Mouse (Mus musculus): ENCODE measurements at regions not wholly inside any gene's neighbourhood (a gene's known extent, or its start where the extent isn't known, plus 50 kb on each side); places are given as distances from the start of the nearest gene placed in this dataset.

DNA sequence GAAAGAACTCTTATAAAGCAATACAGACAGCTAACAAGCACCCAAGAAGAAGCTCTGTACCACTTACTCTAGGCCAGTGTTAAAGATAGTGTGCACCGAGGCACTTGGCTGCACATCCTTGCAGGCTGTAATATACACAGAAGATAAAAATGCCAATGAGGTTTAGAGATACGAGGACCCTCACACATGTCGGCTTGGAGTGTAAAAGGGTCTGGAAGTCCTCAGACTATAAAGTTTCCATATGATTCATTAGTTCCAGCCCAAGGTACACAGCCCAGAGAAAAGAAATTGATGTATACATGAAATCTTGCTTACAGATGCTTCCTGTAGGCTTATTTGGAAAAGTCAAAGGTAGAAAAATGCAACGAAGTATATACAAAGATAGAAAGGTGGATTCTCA is 800.3 kb upstream of the Lrrc6 start:
- Histone ChIP-seq H3K4me1 (replicated peaks; ENCODE audit: insufficient read depth, low read length) (0 out of 2 replicates have a peak, but pooled peaks cover 3% of the 10 kb centered on the region), H3K27ac (no peak overlapping the region), H3K9ac (ENCODE audit: low read depth, low read length) (no peak overlapping the region), H3K4me2 (ENCODE audit: low read length) (no peak overlapping the region), H3K4me3 (replicated peaks; ENCODE audit: low read depth, low read length) (no peak overlapping the region), H3K27me3 (ENCODE audit: insufficient read depth, low read length) (no peaks in the 10 kb centered on the region), H3K9me3 (replicated peaks; ENCODE audit: low read length) (no peaks in the 10 kb centered on the region), H3K36me3 (ENCODE audit: insufficient read depth, low read length) (no peaks in the 10 kb centered on the region)
- no peak for ATAC-seq (replicated peaks; ENCODE audit: low FRiP score, low read depth)
- WGBS, result 28% methylated on average over 4 of the region's 4 CpGs
- no peak for TF ChIP-seq CTCF (IDR thresholded peaks at IDR 0.05; ENCODE audit: low read depth)
- peak; percentile 18 for DNase-seq (ENCODE audit: low spot score)

DNA sequence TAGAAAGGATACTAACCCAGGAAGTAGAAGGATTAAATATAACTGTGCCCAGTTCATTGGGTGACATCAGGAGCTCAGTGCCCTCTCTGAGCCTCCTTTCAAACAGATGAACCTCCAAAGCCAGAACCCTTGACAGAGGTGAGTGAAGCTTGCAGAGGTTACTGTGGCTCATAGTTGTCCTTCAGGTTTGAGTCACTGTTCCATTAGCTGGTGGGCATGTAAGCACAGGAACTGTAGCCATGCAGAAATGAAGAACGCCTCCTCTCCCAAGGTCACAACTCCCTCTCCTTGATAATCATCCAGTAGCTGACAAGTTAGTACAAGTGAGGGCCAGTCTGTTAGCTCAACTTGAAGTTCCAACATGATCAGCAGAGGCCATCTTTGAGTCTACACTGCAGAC is 794.1 kb upstream of the Lrrc6 start:
- Histone ChIP-seq H3K4me2 (ENCODE audit: low read length) (no peak overlapping the region), H3K27ac (no peak overlapping the region), H3K4me1 (replicated peaks; ENCODE audit: insufficient read depth, low read length) (no peaks in the 10 kb centered on the region), H3K27me3 (ENCODE audit: insufficient read depth, low read length) (no peaks in the 10 kb centered on the region), H3K36me3 (ENCODE audit: insufficient read depth, low read length) (no peaks in the 10 kb centered on the region), H3K9me3 (replicated peaks; ENCODE audit: low read length) (no peaks in the 10 kb centered on the region), H3K9ac (ENCODE audit: low read depth, low read length) (no peak overlapping the region), H3K4me3 (replicated peaks; ENCODE audit: low read depth, low read length) (no peak overlapping the region)
- no peak for TF ChIP-seq CTCF (IDR thresholded peaks at IDR 0.05; ENCODE audit: low read depth)
- ATAC-seq (replicated peaks; ENCODE audit: low FRiP score, low read depth), result no peak
- no peak for DNase-seq (ENCODE audit: low spot score)
- WGBS, result 69% methylated on average over 1 of the region's 1 CpGs

DNA sequence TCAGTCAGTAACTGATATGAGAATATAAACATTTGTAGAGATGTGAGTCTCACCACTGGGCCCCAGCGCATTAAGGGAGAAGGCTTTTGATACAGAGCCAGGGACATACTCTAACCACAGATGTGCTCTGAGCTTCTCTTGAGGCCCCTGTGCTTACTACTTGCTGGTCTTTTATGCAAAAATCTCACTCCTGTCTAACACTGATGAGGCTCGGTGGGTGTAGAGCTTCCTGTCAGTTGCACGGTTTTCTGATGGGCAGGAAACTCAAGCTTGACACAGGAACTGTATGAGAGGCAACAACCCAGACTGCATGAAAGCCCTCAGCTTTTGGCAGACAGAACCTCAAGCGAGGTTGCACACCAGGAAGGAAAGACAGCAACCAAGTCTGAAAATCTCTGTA is 789.0 kb upstream of the Lrrc6 start:
- Histone ChIP-seq H3K4me1 (replicated peaks; ENCODE audit: insufficient read depth, low read length) (no peaks in the 10 kb centered on the region), H3K36me3 (ENCODE audit: insufficient read depth, low read length) (no peaks in the 10 kb centered on the region), H3K9me3 (replicated peaks; ENCODE audit: low read length) (no peaks in the 10 kb centered on the region), H3K9ac (ENCODE audit: low read depth, low read length) (no peak overlapping the region), H3K4me2 (ENCODE audit: low read length) (no peak overlapping the region), H3K27me3 (ENCODE audit: insufficient read depth, low read length) (no peaks in the 10 kb centered on the region), H3K27ac (no peak overlapping the region), H3K4me3 (replicated peaks; ENCODE audit: low read depth, low read length) (no peak overlapping the region)
- DNase-seq (ENCODE audit: low spot score) (no peak), ATAC-seq (replicated peaks; ENCODE audit: low FRiP score, low read depth) (no peak)
- 54% methylated on average over 4 of the region's 4 CpGs for WGBS
- TF ChIP-seq CTCF (IDR thresholded peaks at IDR 0.05; ENCODE audit: low read depth), result no peak

DNA sequence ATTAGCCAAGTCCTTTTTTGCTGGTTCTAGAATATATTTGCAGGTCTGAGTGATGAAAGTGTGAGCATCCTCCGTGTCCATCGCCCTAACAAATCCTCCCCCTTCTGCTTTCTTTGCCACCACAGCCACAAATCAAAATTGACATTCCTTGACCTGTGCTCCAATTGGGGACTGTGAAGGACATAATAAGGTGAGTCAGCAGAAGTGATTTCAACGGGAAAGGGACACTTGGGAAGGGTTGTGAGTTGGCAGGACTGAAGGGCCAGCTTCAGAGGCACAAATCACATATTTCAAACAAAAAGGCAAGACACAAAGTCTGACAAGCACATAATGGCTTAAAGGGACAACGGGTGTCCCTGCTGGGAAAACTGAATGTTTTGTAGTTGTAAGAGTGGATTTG is 784.2 kb upstream of the Lrrc6 start:
- Histone ChIP-seq H3K27me3 (ENCODE audit: insufficient read depth, low read length) (no peaks in the 10 kb centered on the region), H3K27ac (no peak overlapping the region), H3K9ac (ENCODE audit: low read depth, low read length) (no peak overlapping the region), H3K4me1 (replicated peaks; ENCODE audit: insufficient read depth, low read length) (no peaks in the 10 kb centered on the region), H3K4me3 (replicated peaks; ENCODE audit: low read depth, low read length) (no peak overlapping the region), H3K4me2 (ENCODE audit: low read length) (no peak overlapping the region), H3K9me3 (replicated peaks; ENCODE audit: low read length) (no peaks in the 10 kb centered on the region), H3K36me3 (ENCODE audit: insufficient read depth, low read length) (no peaks in the 10 kb centered on the region)
- DNase-seq (ENCODE audit: low spot score) (no peak), ATAC-seq (replicated peaks; ENCODE audit: low FRiP score, low read depth) (no peak)
- TF ChIP-seq CTCF (IDR thresholded peaks at IDR 0.05; ENCODE audit: low read depth), result no peak
- 38% methylated on average over 4 of the region's 4 CpGs for WGBS

DNA sequence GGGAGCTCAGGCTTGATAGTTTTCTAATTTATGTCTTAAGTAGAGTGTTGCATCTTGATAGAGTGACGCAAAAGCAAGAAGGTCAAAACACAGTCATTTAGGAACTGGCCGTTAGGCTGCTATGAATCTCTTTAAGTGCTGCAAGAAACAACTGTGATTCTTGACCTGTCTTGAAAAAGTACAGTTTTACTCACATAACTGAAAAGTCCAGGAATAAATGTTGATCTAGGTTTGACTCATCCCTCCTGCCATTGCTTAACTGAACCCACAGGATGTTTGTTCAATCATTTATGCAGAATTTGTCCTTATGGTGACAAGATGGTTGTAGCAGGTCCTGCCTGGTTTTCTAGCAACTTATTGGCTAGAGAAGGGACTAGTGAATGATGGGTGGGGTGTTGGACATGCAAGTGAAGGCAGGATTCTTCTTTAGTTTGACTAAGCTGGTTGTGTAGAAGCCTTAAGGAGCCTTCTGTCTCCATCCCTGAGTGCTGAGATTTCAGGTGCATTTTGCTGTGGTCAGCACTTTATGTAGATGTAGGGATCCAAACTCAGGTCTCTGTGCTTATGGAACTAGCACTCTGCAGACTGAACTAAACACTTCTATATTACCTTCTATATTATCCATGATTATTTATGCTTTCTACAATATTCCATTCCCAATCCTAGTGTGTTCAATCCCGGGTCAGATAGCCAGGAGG is 782.7 kb upstream of the Lrrc6 start:
- Histone ChIP-seq H3K4me2 (ENCODE audit: low read length) (no peak overlapping the region), H3K36me3 (ENCODE audit: insufficient read depth, low read length) (no peaks in the 10 kb centered on the region), H3K27ac (no peak overlapping the region), H3K9me3 (replicated peaks; ENCODE audit: low read length) (no peaks in the 10 kb centered on the region), H3K9ac (ENCODE audit: low read depth, low read length) (no peak overlapping the region), H3K27me3 (ENCODE audit: insufficient read depth, low read length) (no peaks in the 10 kb centered on the region), H3K4me1 (replicated peaks; ENCODE audit: insufficient read depth, low read length) (no peaks in the 10 kb centered on the region), H3K4me3 (replicated peaks; ENCODE audit: low read depth, low read length) (no peak overlapping the region)
- DNase-seq (ENCODE audit: low spot score) (peak; percentile 22), ATAC-seq (replicated peaks; ENCODE audit: low FRiP score, low read depth) (no peak)
- WGBS, result 57% methylated on average over 3 of the region's 3 CpGs
- TF ChIP-seq CTCF (IDR thresholded peaks at IDR 0.05; ENCODE audit: low read depth), result no peak

DNA sequence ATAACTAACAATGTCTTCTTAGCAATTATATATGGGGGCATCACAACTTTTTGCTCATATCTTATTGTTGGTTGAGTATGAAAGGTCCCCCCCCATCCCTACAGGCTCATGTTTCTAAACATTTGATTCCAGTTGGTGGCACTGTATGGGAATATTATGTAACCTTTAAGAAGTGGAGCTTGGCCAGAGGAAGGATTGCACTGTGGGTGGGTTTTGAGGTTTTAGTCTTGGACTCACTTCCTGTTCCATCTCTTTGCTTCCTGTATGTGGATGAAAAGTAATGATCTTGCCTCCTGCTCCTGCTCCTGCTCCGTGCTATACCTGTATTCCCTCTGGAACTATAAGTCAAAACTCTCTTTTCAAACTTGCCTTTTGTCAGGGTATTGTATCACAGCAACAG is 778.2 kb upstream of the Lrrc6 start:
- Histone ChIP-seq H3K36me3 (ENCODE audit: insufficient read depth, low read length) (no peaks in the 10 kb centered on the region), H3K9ac (ENCODE audit: low read depth, low read length) (no peak overlapping the region), H3K4me3 (replicated peaks; ENCODE audit: low read depth, low read length) (no peak overlapping the region), H3K27ac (no peak overlapping the region), H3K9me3 (replicated peaks; ENCODE audit: low read length) (no peaks in the 10 kb centered on the region), H3K4me1 (replicated peaks; ENCODE audit: insufficient read depth, low read length) (no peaks in the 10 kb centered on the region), H3K4me2 (ENCODE audit: low read length) (no peak overlapping the region), H3K27me3 (ENCODE audit: insufficient read depth, low read length) (no peaks in the 10 kb centered on the region)
- 73% methylated on average over 1 of the region's 1 CpGs for WGBS
- ATAC-seq (replicated peaks; ENCODE audit: low FRiP score, low read depth), result no peak
- no peak for DNase-seq (ENCODE audit: low spot score)
- TF ChIP-seq CTCF (IDR thresholded peaks at IDR 0.05; ENCODE audit: low read depth), result no peak

DNA sequence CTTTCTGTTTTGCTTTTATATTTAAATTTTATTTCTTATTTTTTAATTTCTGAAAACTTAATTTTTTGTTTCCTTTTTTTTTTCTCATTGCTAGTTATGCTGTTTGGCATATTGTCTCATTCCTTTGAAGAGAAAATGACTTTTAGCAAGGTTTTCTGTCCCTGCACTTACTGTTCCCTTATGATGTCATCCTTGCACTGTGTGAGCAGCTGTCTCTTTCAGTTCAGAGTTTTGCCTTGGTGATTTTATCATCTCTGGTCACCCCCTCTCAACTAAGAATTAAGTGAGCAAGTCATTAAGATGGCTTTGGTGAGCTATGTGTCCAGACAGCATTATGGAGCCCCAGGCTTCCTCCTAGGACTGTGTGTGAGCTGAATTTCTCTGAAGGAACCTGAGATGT is 774.3 kb upstream of the Lrrc6 start:
- Histone ChIP-seq H3K27ac (no peak overlapping the region), H3K9ac (ENCODE audit: low read depth, low read length) (no peak overlapping the region), H3K36me3 (ENCODE audit: insufficient read depth, low read length) (no peaks in the 10 kb centered on the region), H3K4me3 (replicated peaks; ENCODE audit: low read depth, low read length) (no peak overlapping the region), H3K4me2 (ENCODE audit: low read length) (no peak overlapping the region), H3K4me1 (replicated peaks; ENCODE audit: insufficient read depth, low read length) (no peaks in the 10 kb centered on the region), H3K9me3 (replicated peaks; ENCODE audit: low read length) (no peaks in the 10 kb centered on the region), H3K27me3 (ENCODE audit: insufficient read depth, low read length) (no peaks in the 10 kb centered on the region)
- no peak for DNase-seq (ENCODE audit: low spot score)
- no peak for TF ChIP-seq CTCF (IDR thresholded peaks at IDR 0.05; ENCODE audit: low read depth)
- ATAC-seq (replicated peaks; ENCODE audit: low FRiP score, low read depth), result no peak
